Mouse (Mus musculus) cerebellum, postnatal 4 days (tissue): ENCODE measurements around the gene Susd4.

ENCODE experiments used
- DNase-seq, 2 experiments: peaks; one replicate each; pipeline ENCODE4 v3.0.0; 2022; ENCODE audit warnings: low spot score in 2 of 2, mixed read lengths in 1 of 2

The Susd4 gene

DNA sequence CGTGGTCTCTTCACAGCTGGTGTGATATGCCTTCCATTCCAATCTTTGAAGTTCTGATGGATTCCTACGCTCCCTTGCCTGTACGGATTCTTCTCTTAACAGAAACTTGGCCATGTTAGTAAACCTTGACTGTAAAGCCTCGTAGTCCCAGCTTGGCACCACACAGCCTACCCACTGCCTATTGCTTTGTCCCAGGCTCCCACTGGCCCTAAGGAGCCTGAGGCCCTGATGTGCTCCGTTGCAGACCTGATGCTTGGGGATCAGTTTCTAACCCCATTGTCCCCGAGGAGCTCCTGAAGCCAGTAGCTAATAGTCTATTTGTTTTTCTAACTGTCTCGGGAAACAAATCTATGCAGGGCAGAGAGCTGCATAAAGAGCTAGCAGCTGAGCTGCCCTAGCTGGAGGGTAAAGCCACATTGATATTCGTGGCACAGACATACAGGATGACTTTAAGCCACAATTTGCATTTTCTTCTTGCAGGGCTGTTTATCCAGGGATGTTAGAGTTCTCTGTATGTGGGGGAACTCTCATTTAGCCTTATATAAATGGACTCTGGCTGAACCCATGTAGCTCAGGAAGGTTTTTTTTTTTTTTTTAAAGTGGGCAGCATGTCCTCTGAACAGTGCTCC lies 155.2 kb downstream of the Susd4 start:
- no peak for DNase-seq

GRCm38 (mm10) chr1:182922824-182923223 lies 159.2 kb downstream of the Susd4 start:
- DNase-seq = no peak

DNA sequence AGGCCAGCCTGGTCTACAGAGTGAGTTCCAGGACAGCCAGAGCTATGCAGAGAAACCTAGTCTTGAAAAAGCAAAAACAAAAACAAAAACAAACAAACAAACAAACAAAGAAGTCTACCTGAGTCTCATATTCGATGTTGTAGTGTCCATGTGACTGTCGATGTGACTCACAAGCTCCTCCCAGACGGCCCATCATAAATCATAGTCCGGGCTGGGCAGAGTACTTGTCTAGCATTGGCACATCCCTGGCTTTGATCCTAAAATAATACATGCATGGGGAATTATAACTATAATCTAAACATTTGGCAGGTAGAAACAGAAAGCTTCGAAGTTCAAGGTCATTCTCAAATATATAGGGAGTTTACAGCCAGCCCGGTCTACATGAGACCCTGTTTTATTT lies 162.8 kb downstream of the Susd4 start:
- no peak for DNase-seq

GRCm38 (mm10) chr1:182927878-182928851 lies 164.5 kb downstream of the Susd4 start:
- DNase-seq = no peak

DNA sequence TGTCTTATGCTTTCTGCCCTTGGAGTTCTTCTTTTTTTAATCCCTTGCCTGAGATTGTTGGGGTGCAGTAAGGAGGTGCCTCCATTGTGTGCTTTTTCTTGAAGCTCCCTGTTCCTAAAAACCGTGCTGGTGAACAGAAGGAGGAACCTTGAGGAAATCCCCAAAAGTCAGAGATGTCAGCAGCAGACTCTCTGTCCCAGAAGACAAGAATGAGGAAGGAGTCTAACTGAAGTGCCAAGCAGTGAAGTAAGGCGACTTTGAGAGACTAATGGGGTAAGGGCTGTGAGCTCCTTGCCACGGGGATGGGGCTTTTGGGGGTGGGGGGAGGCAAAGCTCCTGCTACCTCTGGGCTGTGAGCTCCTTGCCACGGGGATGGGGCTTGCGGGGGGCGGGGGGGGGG lies 171.8 kb downstream of the Susd4 start:
- no peak for DNase-seq

DNA sequence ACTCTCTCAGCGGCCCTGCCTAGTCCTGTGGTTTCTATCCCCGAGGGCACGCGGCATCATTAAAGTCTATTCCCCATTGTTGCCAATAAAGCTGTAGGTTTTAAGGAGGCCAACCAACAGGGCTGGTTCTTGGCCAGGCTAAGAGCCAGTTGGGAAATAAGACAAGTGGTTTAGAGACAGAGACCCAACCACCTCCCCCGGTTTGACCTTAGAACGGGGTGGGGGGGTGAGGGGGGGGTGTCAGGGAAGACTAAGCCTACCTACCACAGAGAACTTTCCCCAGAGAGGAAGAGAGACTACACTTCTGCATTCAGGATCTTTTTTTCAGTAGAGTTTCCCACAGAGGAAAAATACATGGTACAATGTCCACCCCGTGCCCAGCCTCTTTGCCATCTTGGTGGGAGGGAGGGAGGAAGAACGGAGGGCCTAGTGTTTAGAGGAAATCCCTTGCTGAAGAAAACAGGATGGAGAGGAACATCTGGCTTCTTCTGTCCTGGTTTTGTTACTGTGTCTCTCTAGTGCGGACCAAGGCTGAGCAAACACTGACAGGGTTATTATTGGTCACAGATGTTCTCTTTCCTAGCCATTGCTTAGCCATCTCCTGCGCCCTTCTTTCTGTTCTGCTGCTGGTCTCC lies 173.9 kb downstream of the Susd4 start:
- DNase-seq = no peak

- DNase-seq = no peak
Measured at GRCm38 (mm10) chr1:182941921-182942320, 178.3 kb downstream of the Susd4 start.

DNA sequence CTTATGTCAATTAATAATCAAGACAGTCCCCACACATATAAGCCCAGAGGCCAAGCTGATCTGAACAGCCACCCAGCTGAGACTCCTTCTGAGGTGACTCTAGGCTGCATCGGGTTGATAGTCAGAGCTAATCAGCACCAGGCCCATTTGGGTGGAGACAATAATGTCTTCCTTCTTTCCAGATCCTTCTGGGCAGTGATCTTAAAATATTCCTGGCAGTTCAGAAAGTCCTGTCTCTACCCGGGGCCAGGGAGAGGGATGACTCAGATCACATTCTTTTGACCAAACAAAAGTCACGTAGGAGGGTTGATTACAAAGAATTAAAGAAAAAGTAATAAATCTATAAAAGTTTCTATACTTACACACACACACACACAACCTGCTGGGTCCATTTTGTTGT lies 180.3 kb downstream of the Susd4 start:
- DNase-seq = no peak

DNA sequence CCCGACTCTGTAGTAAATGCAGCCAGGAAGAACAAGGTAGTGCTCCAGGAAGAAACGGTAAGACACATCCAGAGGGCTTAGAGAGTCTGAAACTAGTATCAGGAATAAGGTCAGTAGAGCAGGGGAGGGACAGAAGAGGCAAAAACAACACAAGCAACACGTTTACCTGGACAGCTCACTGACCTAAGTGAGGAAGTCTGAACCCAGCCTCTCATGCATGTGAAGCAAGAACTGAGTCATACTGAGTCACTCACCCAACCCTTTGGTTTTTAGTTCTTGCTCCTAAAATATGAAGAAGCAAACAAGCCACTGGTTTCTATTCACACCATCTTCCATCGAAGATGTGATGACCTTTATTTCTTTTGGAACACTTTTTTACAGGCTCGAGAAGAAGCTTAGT lies 181.0 kb downstream of the Susd4 start:
- DNase-seq = no peak

- no peak for DNase-seq
Measured at GRCm38 (mm10) chr1:182945561-182945960, 181.9 kb downstream of the Susd4 start.
